Mouse (Mus musculus) ovary, postnatal 36 days (tissue): ENCODE data around the gene Rsph6a.
A peak's percentile ranks its signal among the peaks of the same experiment; 100 is the strongest.

Source experiments
- DNase-seq: peaks from one replicate; pipeline ENCODE4 v3.0.0; 2022; ENCODE audit warnings: low spot score, mixed read lengths

Gene Rsph6a

GRCm38 (mm10) chr7:19054047-19054776, at the start of gene Rsph6a:
TSS of gene Rsph6a (plus strand) at chr7:19054690.
- DNase-seq = peak; percentile 38

- DNase-seq = no peak
Observed at GRCm38 (mm10) chr7:19005417-19006121, 48.9 kb upstream of the Rsph6a start.

- DNase-seq = peak; percentile 77
Observed at GRCm38 (mm10) chr7:19006476-19006875, 48.0 kb upstream of the Rsph6a start.

- DNase-seq = no peak
Observed at GRCm38 (mm10) chr7:19007026-19007977, 47.2 kb upstream of the Rsph6a start.

- DNase-seq = no peak
Observed at GRCm38 (mm10) chr7:19010581-19010980, 43.9 kb upstream of the Rsph6a start.

- DNase-seq = peak; percentile 52
Observed at GRCm38 (mm10) chr7:19012025-19012621, 42.4 kb upstream of the Rsph6a start.

- no peak for DNase-seq
Observed at GRCm38 (mm10) chr7:19012882-19013281, 41.6 kb upstream of the Rsph6a start.

- DNase-seq = no peak
Observed at GRCm38 (mm10) chr7:19014452-19014851, 40.0 kb upstream of the Rsph6a start.

GRCm38 (mm10) chr7:19016042-19016441, 38.4 kb upstream of the Rsph6a start:
- no peak for DNase-seq

GRCm38 (mm10) chr7:19017909-19018308, 36.6 kb upstream of the Rsph6a start:
- DNase-seq = no peak

GRCm38 (mm10) chr7:19021048-19021447, 33.4 kb upstream of the Rsph6a start:
- no peak for DNase-seq

GRCm38 (mm10) chr7:19022189-19022958, 32.1 kb upstream of the Rsph6a start:
- no peak for DNase-seq

- peak; percentile 67 for DNase-seq
Observed at GRCm38 (mm10) chr7:19023357-19023814, 31.1 kb upstream of the Rsph6a start, which contains the start of gene Foxa3. TSS of gene Foxa3 (minus strand) at chr7:19023538.

- peak; percentile 95 for DNase-seq
Observed at GRCm38 (mm10) chr7:19024096-19024506, 30.4 kb upstream of the Rsph6a start, which contains the start of gene Sympk. TSS of gene Sympk (plus strand) at chr7:19024377.

- DNase-seq = peak; percentile 47
Observed at GRCm38 (mm10) chr7:19024581-19025255, 29.8 kb upstream of the Rsph6a start.

- DNase-seq = no peak
Observed at GRCm38 (mm10) chr7:19028067-19028466, 26.4 kb upstream of the Rsph6a start.

- peak; percentile 53 for DNase-seq
Observed at GRCm38 (mm10) chr7:19029084-19029653, 25.3 kb upstream of the Rsph6a start.

GRCm38 (mm10) chr7:19031641-19032040, 22.8 kb upstream of the Rsph6a start:
- DNase-seq = no peak

GRCm38 (mm10) chr7:19044616-19045015, 9.9 kb upstream of the Rsph6a start:
- DNase-seq = no peak
